Mouse (Mus musculus): ENCODE results near the gene Cdk17. TPM values are rescaled to one million over a fixed set of nuclear protein-coding genes. Genes with fewer than 3 reads are reported as not detected.
A peak's percentile ranks its signal among the peaks of the same experiment; 100 is the strongest.
"Not testable (repeated sequence)": the region's sequence is repeated elsewhere in the genome, so short reads cannot be mapped to it uniquely, and the experiment has no call there.

Cdk17 gene
- polyA plus RNA-seq, 1 experiment from 2014 or later: 13.6 TPM

- WGBS: 82% methylated on average over 10 of the region's 10 CpGs
- Histone ChIP-seq H3K27me3 (replicated peaks) (no peaks in the 10 kb centered on the region), H3K27ac (no peak overlapping the region), H3K4me2 (replicated peaks) (no peak overlapping the region), H3K9me3 (no peaks in the 10 kb centered on the region), H3K9ac (no peak overlapping the region), H3K36me3 (no peaks in the 10 kb centered on the region), H3K4me3 (replicated peaks) (no peak overlapping the region), H3K4me1 (replicated peaks) (no peaks in the 10 kb centered on the region)
- ATAC-seq: no peak
Measured at GRCm38 (mm10) chr10:93145088-93145487, 15.6 kb upstream of the Cdk17 start.

DNA sequence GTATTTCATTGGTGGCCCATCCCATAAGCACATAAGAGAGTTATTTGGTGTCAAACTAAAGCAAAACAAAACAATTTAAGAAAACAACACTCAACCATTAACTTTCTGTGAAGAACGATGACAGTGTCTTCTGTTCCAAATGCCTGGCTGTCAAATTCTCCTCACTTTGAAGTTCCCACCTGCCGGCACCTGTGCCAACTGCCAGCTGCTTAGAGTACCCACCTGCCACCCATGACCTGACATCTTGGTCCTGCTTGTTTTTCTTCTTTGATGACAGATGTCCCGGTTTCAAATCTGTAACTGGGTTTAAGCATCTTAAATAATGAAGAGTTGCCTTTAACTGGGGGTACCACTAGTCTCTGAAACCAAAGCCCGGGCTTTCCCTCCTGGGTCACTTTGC lies 14.1 kb upstream of the Cdk17 start:
- ATAC-seq: no peak
- H3K27ac ChIP-seq: no peak overlapping the region
- 91% methylated on average over 4 of the region's 4 CpGs for WGBS
- H3K9ac ChIP-seq: no peak overlapping the region
- no peaks in the 10 kb centered on the region for H3K36me3 ChIP-seq
- no peaks in the 10 kb centered on the region for H3K27me3 ChIP-seq (replicated peaks)
- H3K4me2 ChIP-seq (replicated peaks): no peak overlapping the region
- no peaks in the 10 kb centered on the region for H3K9me3 ChIP-seq
- H3K4me1 ChIP-seq (replicated peaks): no peaks in the 10 kb centered on the region
- H3K4me3 ChIP-seq (replicated peaks): no peak overlapping the region

GRCm38 (mm10) chr10:93147691-93148090 lies 13.0 kb upstream of the Cdk17 start:
- WGBS: 75% methylated on average over 6 of the region's 6 CpGs
- Histone ChIP-seq H3K36me3 (no peaks in the 10 kb centered on the region), H3K4me2 (replicated peaks) (no peak overlapping the region), H3K9ac (no peak overlapping the region), H3K27ac (no peak overlapping the region), H3K27me3 (replicated peaks) (no peaks in the 10 kb centered on the region), H3K4me1 (replicated peaks) (no peaks in the 10 kb centered on the region), H3K9me3 (no peaks in the 10 kb centered on the region), H3K4me3 (replicated peaks) (no peak overlapping the region)
- ATAC-seq: no peak

DNA sequence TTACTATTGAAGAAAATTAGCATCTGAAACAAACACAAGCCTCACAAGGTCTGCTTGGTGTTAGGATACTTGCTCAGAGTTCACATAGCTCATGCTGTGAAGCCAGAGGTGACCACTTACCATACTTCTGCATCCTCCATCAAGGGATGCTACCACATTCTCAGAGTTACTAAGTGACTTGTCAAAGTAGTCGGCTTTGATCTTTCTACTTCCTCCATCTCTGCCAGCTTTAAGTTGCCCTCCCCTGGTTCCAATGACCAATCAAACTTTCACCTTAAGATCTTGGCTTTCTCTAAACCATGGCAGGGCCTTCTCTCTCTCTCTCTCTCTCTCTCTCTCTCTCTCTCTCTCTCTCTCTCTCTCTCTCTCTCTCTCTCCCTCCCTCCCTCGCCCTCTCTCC lies 11.1 kb upstream of the Cdk17 start:
- no peak overlapping the region for H3K27ac ChIP-seq
- no peaks in the 10 kb centered on the region for H3K27me3 ChIP-seq (replicated peaks)
- H3K9ac ChIP-seq: no peak overlapping the region
- H3K36me3 ChIP-seq: no peaks in the 10 kb centered on the region
- no peak overlapping the region for H3K4me2 ChIP-seq (replicated peaks)
- no peaks in the 10 kb centered on the region for H3K4me1 ChIP-seq (replicated peaks)
- no peak overlapping the region for H3K4me3 ChIP-seq (replicated peaks)
- H3K9me3 ChIP-seq: no peaks in the 10 kb centered on the region
- no peak for ATAC-seq
- 41% methylated on average over 1 of the region's 2 CpGs for WGBS

DNA sequence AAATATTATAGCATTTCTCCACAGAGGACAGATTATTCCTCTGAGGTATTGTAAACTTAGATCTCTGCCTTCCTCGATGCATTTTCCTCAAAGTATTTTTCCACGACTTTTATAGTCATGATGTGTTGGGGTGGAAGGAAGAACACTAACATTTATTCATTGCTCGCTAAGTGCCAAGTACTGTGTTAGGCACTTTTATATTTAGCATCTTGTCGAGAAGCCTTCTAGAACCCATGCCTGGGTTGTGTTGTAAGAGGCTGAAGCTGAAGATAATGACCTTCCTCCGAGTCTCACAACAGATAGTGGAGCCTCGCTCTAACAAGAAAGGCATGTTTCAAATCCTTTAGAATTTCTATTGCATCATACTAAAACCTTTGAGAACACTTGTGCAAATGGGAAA lies 8.9 kb upstream of the Cdk17 start:
- Histone ChIP-seq H3K4me1 (replicated peaks) (no peaks in the 10 kb centered on the region), H3K9ac (no peak overlapping the region), H3K4me3 (replicated peaks) (no peak overlapping the region), H3K36me3 (no peaks in the 10 kb centered on the region), H3K4me2 (replicated peaks) (no peak overlapping the region), H3K27ac (no peak overlapping the region), H3K9me3 (no peaks in the 10 kb centered on the region), H3K27me3 (replicated peaks) (no peaks in the 10 kb centered on the region)
- ATAC-seq: 0 out of 2 replicates have a peak, but pooled peaks have one; percentile 17
- 38% methylated on average over 6 of the region's 6 CpGs for WGBS

- no peak overlapping the region for H3K4me2 ChIP-seq (replicated peaks)
- no peaks in the 10 kb centered on the region for H3K27me3 ChIP-seq (replicated peaks)
- no peaks in the 10 kb centered on the region for H3K36me3 ChIP-seq
- no peaks in the 10 kb centered on the region for H3K4me1 ChIP-seq (replicated peaks)
- H3K4me3 ChIP-seq (replicated peaks): no peak overlapping the region
- WGBS: 79% methylated on average over 5 of the region's 5 CpGs
- no peak for ATAC-seq
- no peak overlapping the region for H3K27ac ChIP-seq
- H3K9ac ChIP-seq: no peak overlapping the region
- no peaks in the 10 kb centered on the region for H3K9me3 ChIP-seq
Measured at GRCm38 (mm10) chr10:93152698-93153097, 8.0 kb upstream of the Cdk17 start.

DNA sequence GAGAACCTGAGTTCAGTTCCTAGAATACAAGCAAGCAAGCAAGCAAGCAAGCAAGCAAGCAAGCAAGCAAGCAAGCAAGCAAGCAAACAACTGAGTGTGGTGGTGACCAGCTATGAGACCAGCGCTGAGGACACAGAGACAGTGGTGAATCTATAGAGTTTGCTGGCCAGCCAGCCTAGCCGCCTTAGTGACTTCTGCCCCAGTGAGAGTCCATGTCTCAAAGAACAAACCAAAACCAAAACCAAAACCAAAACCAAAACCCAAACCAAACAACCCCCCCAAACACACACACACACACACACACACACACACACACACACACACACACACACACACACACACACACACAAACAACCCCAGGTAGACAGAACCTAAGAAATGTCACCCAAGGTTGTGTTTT lies 7.3 kb upstream of the Cdk17 start:
- H3K4me1 ChIP-seq (replicated peaks); H3K9ac ChIP-seq; H3K27ac ChIP-seq; H3K4me3 ChIP-seq (replicated peaks); H3K27me3 ChIP-seq (replicated peaks); H3K9me3 ChIP-seq; H3K36me3 ChIP-seq; ATAC-seq; H3K4me2 ChIP-seq (replicated peaks): not testable (repeated sequence)
- 88% methylated on average over 2 of the region's 2 CpGs for WGBS

DNA sequence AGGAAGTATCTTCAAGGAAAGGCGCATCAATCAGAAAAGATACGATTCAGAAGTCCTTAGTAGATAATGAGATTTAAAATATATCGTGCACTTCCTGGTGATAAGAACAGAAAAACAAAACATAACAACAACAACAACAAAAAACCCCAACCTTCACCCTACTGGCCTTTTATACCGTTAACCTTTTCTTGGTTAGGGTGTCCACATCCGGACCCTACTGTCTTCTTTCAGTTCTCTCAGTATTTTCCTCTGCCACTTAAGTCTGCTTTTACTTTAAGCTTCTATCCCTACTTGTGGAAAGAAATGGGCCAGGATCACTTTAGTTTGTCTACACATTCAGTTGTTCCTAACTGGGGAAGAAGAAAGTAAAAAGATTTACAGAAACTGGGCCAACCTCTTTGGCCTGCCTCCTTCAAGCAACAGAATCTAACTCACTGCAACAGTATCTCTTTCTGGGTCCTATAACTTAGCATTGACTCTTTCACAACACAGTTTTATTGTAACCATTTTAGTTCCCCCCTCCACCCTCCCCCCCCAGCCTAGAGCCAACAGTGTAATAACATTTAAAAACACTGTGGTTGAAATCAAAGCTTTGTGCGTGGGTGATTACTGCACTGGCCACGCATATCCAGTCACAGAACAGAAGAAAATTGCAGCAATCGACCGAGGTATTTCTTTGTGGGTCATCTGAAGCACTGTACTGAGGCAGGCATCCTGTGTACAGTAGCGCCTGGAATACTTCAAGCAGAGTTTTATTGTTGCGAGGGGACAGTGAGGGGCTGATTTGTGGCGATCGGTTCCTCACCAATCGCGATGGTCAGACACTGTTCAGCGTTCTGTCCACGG lies 801 bp upstream of the Cdk17 start:
- H3K4me2 ChIP-seq (replicated peaks): peak overlapping the region; percentile 75
- ATAC-seq: peak; percentile 78
- peak overlapping the region; percentile 99 for H3K27ac ChIP-seq
- peak overlapping the region; percentile 84 for H3K4me3 ChIP-seq (replicated peaks)
- H3K4me1 ChIP-seq (replicated peaks): peaks cover 4% of the 10 kb centered on the region; the same call in 1 of the 2 replicates
- no peaks in the 10 kb centered on the region for H3K9me3 ChIP-seq
- 22% methylated on average over 17 of the region's 17 CpGs for WGBS
- H3K27me3 ChIP-seq (replicated peaks): no peaks in the 10 kb centered on the region
- H3K9ac ChIP-seq: peak overlapping the region; percentile 37; the same call in 1 of the 2 replicates
- H3K36me3 ChIP-seq: no peaks in the 10 kb centered on the region

DNA sequence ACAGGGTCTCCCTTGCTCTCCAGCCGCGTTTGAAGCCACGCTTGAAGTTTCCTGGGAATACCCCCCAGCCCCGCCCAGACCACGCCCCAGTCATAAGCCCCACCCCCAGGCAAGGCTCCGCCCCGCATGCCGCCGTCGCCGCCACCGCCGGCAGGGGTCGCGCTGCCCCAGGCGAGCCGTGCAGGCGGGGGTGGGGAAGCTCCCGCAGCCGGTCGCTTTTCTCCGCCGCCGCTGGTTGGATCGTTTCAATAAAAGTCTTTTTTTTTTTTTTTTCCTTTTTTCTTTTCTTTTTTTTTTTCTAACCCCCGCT lies 223 bp upstream of the Cdk17 start:
- peak; percentile 96 for ATAC-seq
- H3K4me3 ChIP-seq (replicated peaks): peak overlapping the region; percentile 84
- H3K4me2 ChIP-seq (replicated peaks): peak overlapping the region; percentile 75
- H3K27me3 ChIP-seq (replicated peaks): no peaks in the 10 kb centered on the region
- peak overlapping the region; percentile 99 for H3K27ac ChIP-seq
- H3K9ac ChIP-seq: peak overlapping the region; percentile 86
- peaks cover 4% of the 10 kb centered on the region; the same call in 1 of the 2 replicates for H3K4me1 ChIP-seq (replicated peaks)
- H3K36me3 ChIP-seq: no peaks in the 10 kb centered on the region
- no peaks in the 10 kb centered on the region for H3K9me3 ChIP-seq
- under 1% methylated on average over 25 of the region's 26 CpGs for WGBS

- H3K4me3 ChIP-seq (replicated peaks): peak overlapping the region; percentile 84
- peaks cover 11% of the 10 kb centered on the region for H3K4me1 ChIP-seq (replicated peaks)
- peak; percentile 42 for ATAC-seq
- peak overlapping the region; percentile 86 for H3K9ac ChIP-seq
- peak overlapping the region; percentile 75 for H3K4me2 ChIP-seq (replicated peaks)
- peak overlapping the region; percentile 99 for H3K27ac ChIP-seq
- H3K9me3 ChIP-seq: no peaks in the 10 kb centered on the region
- H3K36me3 ChIP-seq: no peaks in the 10 kb centered on the region
- H3K27me3 ChIP-seq (replicated peaks): no peaks in the 10 kb centered on the region
- WGBS: under 1% methylated on average over 33 of the region's 33 CpGs
Measured at GRCm38 (mm10) chr10:93161511-93162275, 1.0 kb downstream of the Cdk17 start.

DNA sequence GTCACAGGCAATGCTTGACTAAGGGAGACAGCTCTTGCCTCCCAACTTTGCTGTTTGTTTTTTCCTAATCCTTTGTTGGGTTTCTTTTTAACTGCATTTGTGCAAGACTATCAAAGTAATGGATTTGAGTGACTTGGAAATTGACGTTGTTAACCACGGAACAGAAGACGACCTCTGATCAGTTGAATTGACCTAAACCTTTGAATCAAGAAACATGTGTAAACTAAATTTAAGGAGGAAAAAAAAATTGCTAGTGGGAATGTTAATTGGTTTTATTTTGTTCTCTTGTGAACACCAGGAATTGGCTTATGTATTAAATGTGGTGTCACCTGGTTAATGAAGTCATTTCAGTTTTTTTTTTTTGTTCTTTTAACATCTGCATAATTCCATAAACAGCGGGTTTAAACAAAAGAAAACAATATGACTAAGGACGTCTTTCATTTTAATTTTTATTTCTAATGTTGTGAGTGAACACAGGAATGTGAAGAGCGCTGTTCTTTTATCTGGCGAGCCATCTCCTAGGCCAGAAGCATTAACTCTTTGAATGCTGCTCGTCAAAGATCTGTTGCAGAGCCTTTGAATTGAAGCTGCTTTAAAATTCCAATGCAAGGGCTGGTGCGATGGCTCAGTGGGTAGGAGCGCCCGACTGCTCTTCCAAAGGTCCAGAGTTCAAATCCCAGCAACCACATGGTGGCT lies 1.7 kb downstream of the Cdk17 start:
- Histone ChIP-seq H3K9me3 (no peaks in the 10 kb centered on the region), H3K4me2 (replicated peaks) (peak overlapping the region; percentile 75), H3K9ac (peak overlapping the region; percentile 86; the same call in 1 of the 2 replicates), H3K27me3 (replicated peaks) (no peaks in the 10 kb centered on the region), H3K27ac (peak overlapping the region; percentile 99), H3K4me3 (replicated peaks) (peak overlapping the region; percentile 84), H3K36me3 (no peaks in the 10 kb centered on the region), H3K4me1 (replicated peaks) (peaks cover 11% of the 10 kb centered on the region)
- no peak for ATAC-seq
- 25% methylated on average over 11 of the region's 11 CpGs for WGBS

GRCm38 (mm10) chr10:93162972-93163660 lies 2.4 kb downstream of the Cdk17 start:
- Histone ChIP-seq H3K27ac (no peak overlapping the region), H3K27me3 (replicated peaks) (no peaks in the 10 kb centered on the region), H3K9me3 (no peaks in the 10 kb centered on the region), H3K36me3 (no peaks in the 10 kb centered on the region), H3K9ac (no peak overlapping the region), H3K4me3 (replicated peaks) (no peak overlapping the region; the same call in 1 of the 2 replicates), H3K4me2 (replicated peaks) (peak overlapping the region; percentile 35; the same call in 1 of the 2 replicates), H3K4me1 (replicated peaks) (peaks cover 11% of the 10 kb centered on the region)
- ATAC-seq: no peak
- 67% methylated on average over 7 of the region's 7 CpGs for WGBS

All from intestine, embryonic 15.5 days (tissue).